ENCODE assay signal across 7 mouse cellular contexts in the genomic region with DNA sequence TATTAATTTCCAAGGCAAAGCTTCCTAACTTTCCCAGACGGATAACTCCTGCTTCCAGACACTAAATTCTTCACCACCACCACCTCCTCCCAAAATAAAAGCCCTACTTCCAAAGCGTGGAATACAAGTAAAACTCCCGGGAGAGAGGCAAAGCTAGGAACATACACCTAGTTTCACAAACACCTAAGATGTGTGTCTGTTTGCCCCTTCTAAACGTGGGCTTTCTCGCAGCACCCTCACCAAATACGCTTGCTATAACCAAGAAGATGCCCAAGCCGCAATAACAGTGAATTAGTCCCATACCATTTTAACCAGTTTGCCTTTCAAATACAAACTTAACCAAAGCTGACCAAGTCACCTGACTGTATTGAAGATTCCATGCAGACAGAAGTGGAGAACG. TPM values are rescaled to one million over a fixed set of nuclear protein-coding genes. Genes with fewer than 3 reads are reported as not detected.
DNase-seq lines count a peak whose midpoint lies in the region; ATAC-seq and TF ChIP-seq lines count a peak whose summit lies in the region.

No protein-coding gene starts in this region.

- WGBS in lung, embryonic 15.5 days = 10% methylated on average over 8 of the region's 8 CpGs
- 12% methylated on average over 8 of the region's 8 CpGs for WGBS in heart, embryonic 16.5 days
- 7% methylated on average over 8 of the region's 8 CpGs for WGBS in liver, embryonic 15.5 days (ENCODE audit: insufficient replicate concordance)
- 11% methylated on average over 8 of the region's 8 CpGs for WGBS in stomach, postnatal 0 days

- H3K9ac ChIP-seq in lung, embryonic 15.5 days = 0 out of 2 replicates have a peak overlapping the region, but pooled peaks have one; percentile 39
- peak overlapping the region; percentile 81 for H3K9ac ChIP-seq in heart, embryonic 16.5 days (ENCODE audit: low read length)
- no peak overlapping the region for H3K9ac ChIP-seq in liver, embryonic 15.5 days
- no peak overlapping the region for H3K9ac ChIP-seq in stomach, postnatal 0 days (ENCODE audit: low read length)

- ATAC-seq in lung, embryonic 15.5 days (ENCODE audit: borderline replicate concordance, extremely low read depth, low FRiP score, low TSS enrichment) = no peak
- no peak for ATAC-seq in heart, embryonic 16.5 days (replicated peaks; ENCODE audit: extremely low read depth, insufficient read depth, low FRiP score)
- no peak for ATAC-seq in liver, embryonic 15.5 days (ENCODE audit: insufficient read depth)
- ATAC-seq in stomach, postnatal 0 days (ENCODE audit: low FRiP score, low TSS enrichment) = no peak

- peaks cover 76% of the 10 kb centered on the region for H3K27me3 ChIP-seq in lung, embryonic 15.5 days
- peaks cover 9% of the 10 kb centered on the region for H3K27me3 ChIP-seq in heart, embryonic 16.5 days (ENCODE audit: control insufficient read depth, insufficient read depth, low read length)
- peaks cover 93% of the 10 kb centered on the region for H3K27me3 ChIP-seq in liver, embryonic 15.5 days
- H3K27me3 ChIP-seq in stomach, postnatal 0 days (ENCODE audit: control insufficient read depth, insufficient read depth, low read length) = no peaks in the 10 kb centered on the region; the same call in 1 of the 2 replicates

- H3K27ac ChIP-seq in lung, embryonic 15.5 days = no peak overlapping the region
- H3K27ac ChIP-seq in heart, embryonic 16.5 days (ENCODE audit: low read length) = no peak overlapping the region
- no peak overlapping the region for H3K27ac ChIP-seq in liver, embryonic 15.5 days (replicated peaks)
- H3K27ac ChIP-seq in stomach, postnatal 0 days (replicated peaks) = no peak overlapping the region

- H3K4me1 ChIP-seq in lung, embryonic 15.5 days = peaks cover 25% of the 10 kb centered on the region
- peaks cover 11% of the 10 kb centered on the region for H3K4me1 ChIP-seq in heart, embryonic 16.5 days (ENCODE audit: control insufficient read depth, insufficient read depth, low read length)
- peaks cover 5% of the 10 kb centered on the region; the same call in 1 of the 2 replicates for H3K4me1 ChIP-seq in liver, embryonic 15.5 days (replicated peaks)
- no peaks in the 10 kb centered on the region for H3K4me1 ChIP-seq in stomach, postnatal 0 days (replicated peaks; ENCODE audit: control insufficient read depth, insufficient read depth)

- DNase-seq in lung, postnatal 10 days = no peak
- no peak for DNase-seq in stomach, postnatal 0 days (ENCODE audit: low spot score)
- no peak for DNase-seq in thymus, postnatal 25 days
- no peak for DNase-seq in urinary bladder, adult 18-20 months (ENCODE audit: low spot score in 2 of 2)

- H3K4me2 ChIP-seq in lung, embryonic 15.5 days = peak overlapping the region; percentile 94
- H3K4me2 ChIP-seq in heart, embryonic 16.5 days (ENCODE audit: low read depth, low read length) = peak overlapping the region; percentile 81
- peak overlapping the region; percentile 71 for H3K4me2 ChIP-seq in liver, embryonic 15.5 days
- peak overlapping the region; percentile 90 for H3K4me2 ChIP-seq in stomach, postnatal 0 days (replicated peaks; ENCODE audit: low read depth)

- no peak for TF ChIP-seq EP300 in stomach, postnatal 0 days (optimal IDR thresholded peaks at IDR 0.05)

- peak overlapping the region; percentile 74 for H3K4me3 ChIP-seq in lung, embryonic 15.5 days
- peak overlapping the region; percentile 88 for H3K4me3 ChIP-seq in heart, embryonic 16.5 days (ENCODE audit: low read length)
- H3K4me3 ChIP-seq in liver, embryonic 15.5 days (replicated peaks) = no peak overlapping the region
- H3K4me3 ChIP-seq in stomach, postnatal 0 days (ENCODE audit: low read depth, low read length) = peak overlapping the region; percentile 69

- no peaks in the 10 kb centered on the region for H3K9me3 ChIP-seq in lung, embryonic 15.5 days
- H3K9me3 ChIP-seq in heart, embryonic 16.5 days (replicated peaks; ENCODE audit: control insufficient read depth, low read length) = no peaks in the 10 kb centered on the region
- no peaks in the 10 kb centered on the region for H3K9me3 ChIP-seq in liver, embryonic 15.5 days (replicated peaks)
- H3K9me3 ChIP-seq in stomach, postnatal 0 days (ENCODE audit: control insufficient read depth, low read length) = no peaks in the 10 kb centered on the region

- TF ChIP-seq CTCF in stomach, postnatal 0 days (IDR thresholded peaks at IDR 0.05; ENCODE audit: low read depth) = no peak

- H3K36me3 ChIP-seq in lung, embryonic 15.5 days = no peaks in the 10 kb centered on the region
- no peaks in the 10 kb centered on the region for H3K36me3 ChIP-seq in heart, embryonic 16.5 days (ENCODE audit: control insufficient read depth, insufficient read depth)
- no peaks in the 10 kb centered on the region for H3K36me3 ChIP-seq in liver, embryonic 15.5 days (replicated peaks)
- H3K36me3 ChIP-seq in stomach, postnatal 0 days (ENCODE audit: control insufficient read depth, insufficient read depth, low read length) = no peaks in the 10 kb centered on the region

RNA-seq across cellular contexts. Expression of a gene that starts 1.8 kb away (rescaled TPM):
- polyA plus RNA-seq in lung, embryonic 15.5 days (2015; fragmentation: Nextera tagmentation; extraction: Ambion mirVana) = 0.39 and 0.66 TPM in 2 replicates
- 1.9 and 2.0 TPM in 2 replicates for polyA plus RNA-seq in heart, embryonic 16.5 days (2015; fragmentation: Nextera tagmentation; extraction: Ambion mirVana)
- 0.03 and 0.09 TPM in 2 replicates for polyA plus RNA-seq in liver, embryonic 15.5 days (2015; fragmentation: Nextera tagmentation; extraction: Ambion mirVana)
- polyA plus RNA-seq in stomach, postnatal 0 days (2015; fragmentation: Nextera tagmentation; extraction: Ambion mirVana) = 0.75 and 1.2 TPM in 2 replicates

RNA-seq across cellular contexts. Expression of a gene that starts 1.9 kb away (rescaled TPM):
- 0.25 and 0.36 TPM in 2 replicates for polyA plus RNA-seq in lung, embryonic 15.5 days (2015; fragmentation: Nextera tagmentation; extraction: Ambion mirVana)
- 0.69 and 0.92 TPM in 2 replicates for polyA plus RNA-seq in heart, embryonic 16.5 days (2015; fragmentation: Nextera tagmentation; extraction: Ambion mirVana)
- not detected in 2 replicates for polyA plus RNA-seq in liver, embryonic 15.5 days (2015; fragmentation: Nextera tagmentation; extraction: Ambion mirVana)
- polyA plus RNA-seq in stomach, postnatal 0 days (2015; fragmentation: Nextera tagmentation; extraction: Ambion mirVana) = 0.18 and 0.48 TPM in 2 replicates

RNA-seq across cellular contexts. Expression of a gene that starts 48.7 kb away (rescaled TPM):
- 10.1 and 11.9 TPM in 2 replicates for polyA plus RNA-seq in lung, embryonic 15.5 days (2015; fragmentation: Nextera tagmentation; extraction: Ambion mirVana)
- 13.9 and 14.6 TPM in 2 replicates for polyA plus RNA-seq in heart, embryonic 16.5 days (2015; fragmentation: Nextera tagmentation; extraction: Ambion mirVana)
- 6.7 and 7.6 TPM in 2 replicates for polyA plus RNA-seq in liver, embryonic 15.5 days (2015; fragmentation: Nextera tagmentation; extraction: Ambion mirVana)
- polyA plus RNA-seq in stomach, postnatal 0 days (2015; fragmentation: Nextera tagmentation; extraction: Ambion mirVana) = 6.1 and 6.2 TPM in 2 replicates

Comparison
In these comparisons a context has a peak if more than half of its experiments do, and no peak if none do; other contexts are left out.
1. H3K9ac ChIP-seq: peak in lung, embryonic 15.5 days (single experiment) and heart, embryonic 16.5 days (single experiment); none in liver, embryonic 15.5 days (single experiment) and stomach, postnatal 0 days (single experiment).
2. Peak in every context shown above with its lines, with median percentiles within 50 percentile points of each other: H3K4me2 ChIP-seq.